Mouse (Mus musculus): Measurements from ENCODE around the gene Zfp286. TPM values are rescaled to one million over a fixed set of nuclear protein-coding genes. Genes with fewer than 3 reads are reported as not detected.
"Not testable (repeated sequence)": the region's sequence is repeated elsewhere in the genome, so short reads cannot be mapped to it uniquely, and the experiment has no call there.

Gene Zfp286
- polyA plus RNA-seq, 1 experiment = 0.64 TPM

- TF ChIP-seq CTCF (IDR thresholded peaks at IDR 0.05; ENCODE audit: extremely low read depth, insufficient read depth, insufficient read length, insufficient replicate concordance) (no peak), POLR2A (IDR thresholded peaks at IDR 0.05; ENCODE audit: low read depth, low read length) (no peak)
- peaks cover 2% of the 10 kb centered on the region; the same call in 1 of the 2 replicates for H3K4me1 ChIP-seq (ENCODE audit: control insufficient read depth, insufficient read depth, insufficient read length)
- H3K27me3 ChIP-seq (ENCODE audit: control insufficient read depth, insufficient read depth, low read length) = 0 out of 2 replicates have a peak, but pooled peaks cover 1% of the 10 kb centered on the region
- H3K36me3 ChIP-seq (ENCODE audit: control insufficient read depth, insufficient read depth, low read length) = no peaks in the 10 kb centered on the region
- DNase-seq (ENCODE audit: low read depth in 1 of 2, low spot score in 2 of 2) = no peak
- H3K27ac ChIP-seq (ENCODE audit: insufficient read depth, low read length) = no peak overlapping the region
- WGBS = 6% methylated on average over 7 of the region's 7 CpGs
- no peak overlapping the region; the same call in 1 of the 2 replicates for H3K4me3 ChIP-seq (ENCODE audit: extremely low read depth, insufficient read depth, insufficient read length)
These were observed 32.1 kb downstream of the Zfp286 start for GRCm38 (mm10) chr11:62757143-62757507.

GRCm38 (mm10) chr11:62756456-62757142 is 32.7 kb downstream of the Zfp286 start:
- H3K27me3 ChIP-seq (ENCODE audit: control insufficient read depth, insufficient read depth, low read length) = 0 out of 2 replicates have a peak, but pooled peaks cover 1% of the 10 kb centered on the region
- H3K4me1 ChIP-seq (ENCODE audit: control insufficient read depth, insufficient read depth, insufficient read length) = peaks cover 2% of the 10 kb centered on the region; the same call in 1 of the 2 replicates
- no peak overlapping the region for H3K27ac ChIP-seq (ENCODE audit: insufficient read depth, low read length)
- no peaks in the 10 kb centered on the region for H3K36me3 ChIP-seq (ENCODE audit: control insufficient read depth, insufficient read depth, low read length)
- WGBS = 8% methylated on average over 36 of the region's 36 CpGs
- peak; percentile 47 to 84 for DNase-seq (ENCODE audit: low read depth in 1 of 2, low spot score in 2 of 2)
- peak; percentile 85 for TF ChIP-seq CTCF (IDR thresholded peaks at IDR 0.05; ENCODE audit: extremely low read depth, insufficient read depth, insufficient read length, insufficient replicate concordance)
- TF ChIP-seq POLR2A (IDR thresholded peaks at IDR 0.05; ENCODE audit: low read depth, low read length) = no peak
- H3K4me3 ChIP-seq (ENCODE audit: extremely low read depth, insufficient read depth, insufficient read length) = peak overlapping the region; percentile 18; the same call in 1 of the 2 replicates

DNA sequence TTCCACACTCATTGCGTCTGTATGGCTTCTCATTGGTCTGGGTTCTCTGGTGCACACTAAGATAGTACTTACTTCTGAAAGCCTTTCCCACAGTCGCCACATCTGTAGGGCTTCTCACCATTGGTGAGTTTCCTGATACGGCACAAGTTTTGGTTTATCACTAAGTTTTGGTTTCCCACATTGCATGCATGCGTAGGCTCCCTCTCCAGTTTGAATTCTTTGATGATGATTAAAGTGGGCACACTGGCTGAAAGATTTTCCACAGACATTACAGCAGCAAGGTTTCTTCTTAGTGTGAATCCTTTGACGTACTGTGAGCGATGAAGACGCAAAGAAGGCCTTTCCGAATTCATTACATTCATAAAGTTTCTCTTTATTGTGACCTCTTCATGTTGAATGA is 36.5 kb downstream of the Zfp286 start, which contains the start of gene Gm10428:
Gene Gm10428 (plus strand): TSS at position 321 of the 400 bp plus-strand sequence.
- Histone ChIP-seq H3K4me1 (ENCODE audit: control insufficient read depth, insufficient read depth, insufficient read length) (peaks cover 2% of the 10 kb centered on the region; the same call in 1 of the 2 replicates), H3K27ac (ENCODE audit: insufficient read depth, low read length) (no peak within 1 kb of the TSS), H3K27me3 (ENCODE audit: control insufficient read depth, insufficient read depth, low read length) (0 out of 2 replicates have a peak, but pooled peaks cover 1% of the 10 kb centered on the region), H3K4me3 (ENCODE audit: extremely low read depth, insufficient read depth, insufficient read length) (no peak within 1 kb of the TSS), H3K36me3 (ENCODE audit: control insufficient read depth, insufficient read depth, low read length) (no peaks in the 10 kb centered on the region)
- DNase-seq (ENCODE audit: low read depth in 1 of 2, low spot score in 2 of 2) = no peak
- 73% methylated on average over 8 of the region's 8 CpGs for WGBS
- TF ChIP-seq POLR2A (IDR thresholded peaks at IDR 0.05; ENCODE audit: low read depth, low read length) = no peak
- no peak for TF ChIP-seq CTCF (IDR thresholded peaks at IDR 0.05; ENCODE audit: extremely low read depth, insufficient read depth, insufficient read length, insufficient replicate concordance)

DNA sequence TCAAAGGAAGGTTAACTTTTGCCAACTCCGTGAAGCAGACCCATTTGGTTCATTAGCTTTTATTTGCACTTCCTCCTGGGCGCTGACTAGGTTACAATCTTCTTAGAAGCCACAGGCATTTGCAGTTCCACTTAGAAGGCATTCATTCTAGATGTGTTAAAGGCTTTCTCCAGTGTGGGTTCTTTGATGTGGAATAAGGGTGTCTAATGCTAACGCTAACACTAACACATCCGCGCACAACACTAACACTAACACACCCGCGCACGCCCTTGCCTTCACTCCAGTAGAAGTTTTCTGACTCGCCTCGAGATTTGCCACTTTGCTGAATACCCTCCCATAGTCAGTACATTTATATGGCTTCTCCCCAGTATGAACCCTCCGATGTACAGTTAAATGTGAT is 37.1 kb downstream of the Zfp286 start:
- H3K27me3 ChIP-seq (ENCODE audit: control insufficient read depth, insufficient read depth, low read length) = 0 out of 2 replicates have a peak, but pooled peaks cover 1% of the 10 kb centered on the region
- no peak for TF ChIP-seq POLR2A (IDR thresholded peaks at IDR 0.05; ENCODE audit: low read depth, low read length)
- no peak for TF ChIP-seq CTCF (IDR thresholded peaks at IDR 0.05; ENCODE audit: extremely low read depth, insufficient read depth, insufficient read length, insufficient replicate concordance)
- no peak for DNase-seq (ENCODE audit: low read depth in 1 of 2, low spot score in 2 of 2)

DNA sequence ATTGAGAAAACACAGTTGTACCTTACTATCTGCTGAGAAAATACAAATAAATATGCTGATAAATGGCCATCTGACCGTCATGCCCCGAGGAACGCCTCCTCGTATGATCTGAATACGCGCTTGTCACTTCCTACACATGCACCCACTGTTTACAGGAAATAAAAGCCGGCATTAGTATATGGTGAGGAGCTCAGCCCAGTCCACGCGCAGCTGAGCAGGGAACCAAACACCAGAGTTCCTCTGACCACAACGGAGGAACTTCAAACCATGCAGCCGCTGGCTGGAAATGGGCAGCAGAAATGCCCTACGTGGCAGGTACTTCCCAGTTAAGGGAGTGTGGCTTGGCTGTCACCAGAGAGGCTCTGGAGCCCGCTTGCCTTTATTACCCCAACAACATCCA is 39.8 kb downstream of the Zfp286 start:
- H3K27ac ChIP-seq (ENCODE audit: insufficient read depth, low read length); DNase-seq (ENCODE audit: low read depth in 1 of 2, low spot score in 2 of 2); H3K4me1 ChIP-seq (ENCODE audit: control insufficient read depth, insufficient read depth, insufficient read length); H3K4me3 ChIP-seq (ENCODE audit: extremely low read depth, insufficient read depth, insufficient read length); H3K27me3 ChIP-seq (ENCODE audit: control insufficient read depth, insufficient read depth, low read length); H3K36me3 ChIP-seq (ENCODE audit: control insufficient read depth, insufficient read depth, low read length): not testable (repeated sequence)
- 20% methylated on average over 13 of the region's 13 CpGs for WGBS

More for the DNA sequence above, 37.1 kb downstream of the Zfp286 start:
- Histone ChIP-seq H3K4me3 (ENCODE audit: extremely low read depth, insufficient read depth, insufficient read length) (no peak overlapping the region), H3K27ac (ENCODE audit: insufficient read depth, low read length) (no peak overlapping the region), H3K36me3 (ENCODE audit: control insufficient read depth, insufficient read depth, low read length) (no peaks in the 10 kb centered on the region), H3K4me1 (ENCODE audit: control insufficient read depth, insufficient read depth, insufficient read length) (peaks cover 2% of the 10 kb centered on the region; the same call in 1 of the 2 replicates)
- 54% methylated on average over 11 of the region's 11 CpGs for WGBS

DNA sequence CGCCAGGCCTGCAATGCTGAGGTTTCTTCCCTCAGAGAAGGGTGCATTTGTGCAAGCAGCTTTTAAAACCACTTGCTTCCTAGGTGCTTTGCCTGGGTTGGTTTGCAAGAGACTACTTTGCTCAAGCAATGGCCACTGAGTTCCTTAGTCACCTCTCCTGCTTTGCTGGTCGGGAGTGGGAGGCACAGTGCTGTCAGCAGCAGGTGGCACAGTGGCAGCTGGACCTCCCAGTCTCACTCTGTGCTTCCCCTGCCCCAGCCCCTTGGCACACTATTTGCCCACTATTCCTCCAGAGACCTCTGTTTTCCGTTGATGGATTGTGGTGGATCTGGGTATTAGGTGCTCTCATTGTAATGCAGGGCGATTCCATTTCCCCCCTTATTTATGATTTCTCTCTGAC is 41.2 kb downstream of the Zfp286 start:
- no peak overlapping the region for H3K27ac ChIP-seq (ENCODE audit: insufficient read depth, low read length)
- 85% methylated on average over 4 of the region's 4 CpGs for WGBS
- no peaks in the 10 kb centered on the region for H3K4me1 ChIP-seq (ENCODE audit: control insufficient read depth, insufficient read depth, insufficient read length)
- H3K27me3 ChIP-seq (ENCODE audit: control insufficient read depth, insufficient read depth, low read length) = no peaks in the 10 kb centered on the region
- no peak overlapping the region for H3K4me3 ChIP-seq (ENCODE audit: extremely low read depth, insufficient read depth, insufficient read length)
- no peak for TF ChIP-seq CTCF (IDR thresholded peaks at IDR 0.05; ENCODE audit: extremely low read depth, insufficient read depth, insufficient read length, insufficient replicate concordance)
- no peak for TF ChIP-seq POLR2A (IDR thresholded peaks at IDR 0.05; ENCODE audit: low read depth, low read length)
- no peaks in the 10 kb centered on the region for H3K36me3 ChIP-seq (ENCODE audit: control insufficient read depth, insufficient read depth, low read length)
- no peak for DNase-seq (ENCODE audit: low read depth in 1 of 2, low spot score in 2 of 2)

GRCm38 (mm10) chr11:62747227-62747626 is 42.0 kb downstream of the Zfp286 start:
- Histone ChIP-seq H3K4me3 (ENCODE audit: extremely low read depth, insufficient read depth, insufficient read length) (no peak overlapping the region), H3K27ac (ENCODE audit: insufficient read depth, low read length) (no peak overlapping the region), H3K27me3 (ENCODE audit: control insufficient read depth, insufficient read depth, low read length) (no peaks in the 10 kb centered on the region), H3K4me1 (ENCODE audit: control insufficient read depth, insufficient read depth, insufficient read length) (no peaks in the 10 kb centered on the region), H3K36me3 (ENCODE audit: control insufficient read depth, insufficient read depth, low read length) (no peaks in the 10 kb centered on the region)
- no peak for DNase-seq (ENCODE audit: low read depth in 1 of 2, low spot score in 2 of 2)
- WGBS = 89% methylated on average over 9 of the region's 9 CpGs
- no peak for TF ChIP-seq POLR2A (IDR thresholded peaks at IDR 0.05; ENCODE audit: low read depth, low read length)
- no peak for TF ChIP-seq CTCF (IDR thresholded peaks at IDR 0.05; ENCODE audit: extremely low read depth, insufficient read depth, insufficient read length, insufficient replicate concordance)

All from spleen, adult 2 months (tissue).